Mouse (Mus musculus) thymus, adult 2 months (tissue): Measurements from ENCODE around the gene Kcnc1. TPM values are rescaled to one million over a fixed set of nuclear protein-coding genes. Genes with fewer than 3 reads are reported as not detected.

Experiments used
- DNase-seq: peaks from one replicate; pipeline ENCODE4 v3.0.0; 2021
- H3K27ac ChIP-seq: fragments of 200-500 bp; 2 replicates; pipeline ENCODE4 v1.5.1; 2012; ENCODE audit warnings: low read length, control low read depth; ENCODE audit not compliant: control insufficient read depth, insufficient read depth
- H3K27me3 ChIP-seq: fragments of 200-500 bp; 2 replicates; pipeline ENCODE4 v1.6.1; 2012; ENCODE audit warnings: mild to moderate bottlenecking, low read length, moderate library complexity, mixed read lengths; ENCODE audit not compliant: control insufficient read depth, insufficient read depth
- H3K36me3 ChIP-seq: fragments of 200-500 bp; 2 replicates; pipeline ENCODE4 v1.6.1; 2012; ENCODE audit warnings: mild to moderate bottlenecking, low read length, moderate library complexity; ENCODE audit not compliant: control insufficient read depth, insufficient read depth
- H3K4me1 ChIP-seq: fragments of 200-500 bp; replicated peaks from 2 replicates; pipeline ENCODE4 v1.6.1; 2012; ENCODE audit warnings: low read length; ENCODE audit not compliant: control insufficient read depth, insufficient read depth
- H3K4me3 ChIP-seq: fragments of 200-500 bp; 2 replicates; pipeline ENCODE4 v1.5.1; 2012; ENCODE audit warnings: mild to moderate bottlenecking, low read length, control low read depth, moderate library complexity; ENCODE audit not compliant: control insufficient read depth, insufficient read depth
- CTCF ChIP-seq: fragments of 200-500 bp; IDR thresholded peaks from 2 replicates; pipeline ENCODE4 v1.5.1; 2012; ENCODE audit warnings: mild to moderate bottlenecking, control low read depth, low read length, moderate library complexity, borderline replicate concordance; ENCODE audit not compliant: control insufficient read depth, poor library complexity, insufficient read depth; ENCODE audit errors: extremely low read depth
- POLR2A ChIP-seq: fragments of 200-500 bp; IDR thresholded peaks from 2 replicates; pipeline ENCODE4 v1.6.1; 2012; ENCODE audit warnings: mild to moderate bottlenecking, low read length, control low read depth, moderate library complexity; ENCODE audit not compliant: control insufficient read depth, poor library complexity, insufficient read depth; ENCODE audit errors: extremely low read depth
- WGBS: fragments of 180-500 bp; shearing (Covaris S2); methylation state at CpG from one replicate; pipeline ENCODE4 v1.1.7; 2018; 5-methylcytosine and 5-hydroxymethylcytosine counted together
- polyA plus RNA-seq: library from polyadenylated mRNA; depleted of rRNA; stranded (reverse); fragments of >200 nt; gene quantifications from 2 replicates; pipeline ENCODE4 v1.2.3, GENCODE M21; 2012

Kcnc1 gene
- polyA plus RNA-seq, 1 experiment: 1.3 TPM

GRCm38 (mm10) chr7:46433874-46434273, 37.6 kb downstream of the Kcnc1 start:
- H3K27me3 ChIP-seq: no peaks in the 10 kb centered on the region
- H3K4me3 ChIP-seq: no peak overlapping the region
- TF ChIP-seq CTCF: no peak
- H3K36me3 ChIP-seq: no peaks in the 10 kb centered on the region
- no peak for DNase-seq
- 83% methylated on average over 5 of the region's 5 CpGs for WGBS
- H3K4me1 ChIP-seq: no peaks in the 10 kb centered on the region
- H3K27ac ChIP-seq: no peak overlapping the region

- no peak overlapping the region for H3K4me3 ChIP-seq
- 91% methylated on average over 5 of the region's 5 CpGs for WGBS
- DNase-seq: no peak
- H3K27me3 ChIP-seq: no peaks in the 10 kb centered on the region
- H3K4me1 ChIP-seq: no peaks in the 10 kb centered on the region
- TF ChIP-seq POLR2A: no peak
- no peak for TF ChIP-seq CTCF
- H3K36me3 ChIP-seq: no peaks in the 10 kb centered on the region
- H3K27ac ChIP-seq: no peak overlapping the region
These were observed 39.5 kb downstream of the Kcnc1 start for GRCm38 (mm10) chr7:46435833-46436232.

- Histone ChIP-seq H3K36me3 (no peaks in the 10 kb centered on the region), H3K4me1 (no peaks in the 10 kb centered on the region), H3K27ac (no peak overlapping the region), H3K27me3 (no peaks in the 10 kb centered on the region), H3K4me3 (no peak overlapping the region)
- TF ChIP-seq CTCF: no peak
- TF ChIP-seq POLR2A: no peak
- DNase-seq: no peak
- WGBS: 46% methylated on average over 9 of the region's 9 CpGs
These were observed 42.3 kb downstream of the Kcnc1 start for GRCm38 (mm10) chr7:46438537-46439141.

- H3K4me1 ChIP-seq: no peaks in the 10 kb centered on the region
- no peaks in the 10 kb centered on the region for H3K27me3 ChIP-seq
- DNase-seq: no peak
- H3K27ac ChIP-seq: no peak overlapping the region
- TF ChIP-seq POLR2A: no peak
- TF ChIP-seq CTCF: no peak
- H3K36me3 ChIP-seq: no peaks in the 10 kb centered on the region
- H3K4me3 ChIP-seq: no peak overlapping the region
- WGBS: 95% methylated on average over 10 of the region's 10 CpGs
These were observed 46.9 kb downstream of the Kcnc1 start for GRCm38 (mm10) chr7:46443163-46443562.

GRCm38 (mm10) chr7:46445896-46446295, 49.6 kb downstream of the Kcnc1 start:
- no peak for TF ChIP-seq CTCF
- TF ChIP-seq POLR2A: no peak
- DNase-seq: no peak
- H3K4me3 ChIP-seq: no peak overlapping the region
- H3K36me3 ChIP-seq: no peaks in the 10 kb centered on the region
- H3K27ac ChIP-seq: no peak overlapping the region
- WGBS: 51% methylated on average over 6 of the region's 6 CpGs
- H3K4me1 ChIP-seq: no peaks in the 10 kb centered on the region
- no peaks in the 10 kb centered on the region for H3K27me3 ChIP-seq

GRCm38 (mm10) chr7:46447473-46448165, 51.3 kb downstream of the Kcnc1 start:
- no peaks in the 10 kb centered on the region for H3K4me1 ChIP-seq
- TF ChIP-seq POLR2A (no peak), CTCF (no peak)
- H3K4me3 ChIP-seq: no peak overlapping the region
- no peak overlapping the region for H3K27ac ChIP-seq
- DNase-seq: no peak
- H3K27me3 ChIP-seq: no peaks in the 10 kb centered on the region
- no peaks in the 10 kb centered on the region for H3K36me3 ChIP-seq
- 85% methylated on average over 9 of the region's 9 CpGs for WGBS

GRCm38 (mm10) chr7:46448922-46449645, 52.8 kb downstream of the Kcnc1 start:
- WGBS: 87% methylated on average over 6 of the region's 6 CpGs
- no peaks in the 10 kb centered on the region for H3K4me1 ChIP-seq
- no peak overlapping the region for H3K4me3 ChIP-seq
- no peaks in the 10 kb centered on the region for H3K27me3 ChIP-seq
- H3K36me3 ChIP-seq: no peaks in the 10 kb centered on the region
- DNase-seq: no peak
- no peak for TF ChIP-seq CTCF
- no peak for TF ChIP-seq POLR2A
- no peak overlapping the region for H3K27ac ChIP-seq
